Mouse (Mus musculus) forebrain, embryonic 13.5 days (tissue): ENCODE measurements around the gene Coro1b. TPM values are rescaled to one million over a fixed set of nuclear protein-coding genes. Genes with fewer than 3 reads are reported as not detected.

ENCODE experiments used
- ATAC-seq: fragments of 200-750 bp; cut with Nextera tagmentation; 2 replicates; pipeline ENCODE4 v1.8.0; 2017
- H3K27ac ChIP-seq: fragments of 300-500 bp; sonication (generic); 2 replicates; pipeline ENCODE4 v1.5.1; 2015; ENCODE audit warnings: inconsistent platforms, mild to moderate bottlenecking, moderate library complexity
- H3K27me3 ChIP-seq: fragments of 300-500 bp; sonication (generic); 2 replicates; pipeline ENCODE4 v1.6.1; 2015; ENCODE audit warnings: mild to moderate bottlenecking, inconsistent platforms
- H3K36me3 ChIP-seq: fragments of 300-500 bp; sonication (generic); 2 replicates; pipeline ENCODE4 v1.6.1; 2015; ENCODE audit warnings: mild to moderate bottlenecking, inconsistent platforms; ENCODE audit not compliant: poor library complexity, severe bottlenecking
- H3K4me1 ChIP-seq: fragments of 300-500 bp; sonication (generic); 2 replicates; pipeline ENCODE4 v1.6.1; 2015; ENCODE audit warnings: inconsistent platforms
- H3K4me2 ChIP-seq: fragments of 300-500 bp; sonication (generic); 2 replicates; pipeline ENCODE4 v1.6.1; 2015; ENCODE audit warnings: inconsistent platforms, mild to moderate bottlenecking, moderate library complexity
- H3K4me3 ChIP-seq: fragments of 300-500 bp; sonication (generic); 2 replicates; pipeline ENCODE4 v1.5.1; 2015; ENCODE audit warnings: mild to moderate bottlenecking, inconsistent platforms
- H3K9ac ChIP-seq: fragments of 300-500 bp; sonication (generic); 2 replicates; pipeline ENCODE4 v1.6.1; 2015; ENCODE audit warnings: mild to moderate bottlenecking, inconsistent platforms
- H3K9me3 ChIP-seq: fragments of 300-500 bp; sonication (generic); replicated peaks from 2 replicates; pipeline ENCODE4 v1.6.1; 2016; ENCODE audit warnings: inconsistent platforms
- WGBS: fragments of 180-500 bp; shearing (Covaris S2); methylation state at CpG from one replicate; pipeline ENCODE4 v1.1.7; 2015; 5-methylcytosine and 5-hydroxymethylcytosine counted together
- polyA plus RNA-seq: library from polyadenylated mRNA; unstranded; fragments of >200 nt; fragmentation: Nextera tagmentation; extraction: Ambion mirVana; gene quantifications from 2 replicates; pipeline ENCODE4 v1.2.1, GENCODE M21; 2015

The Coro1b gene
- polyA plus RNA-seq, 1 experiment from 2014 or later, result 126 TPM

GRCm38 (mm10) chr19:4169378-4169784, 21.0 kb downstream of the Coro1b start:
- Histone ChIP-seq H3K4me1 (peaks cover 10% of the 10 kb centered on the region), H3K36me3 (no peaks in the 10 kb centered on the region), H3K27ac (peak overlapping the region; percentile 88), H3K27me3 (no peaks in the 10 kb centered on the region), H3K9ac (peak overlapping the region; percentile 83), H3K4me3 (peak overlapping the region; percentile 44), H3K9me3 (no peaks in the 10 kb centered on the region), H3K4me2 (peak overlapping the region; percentile 84)
- under 1% methylated on average over 43 of the region's 43 CpGs for WGBS
- peak; percentile 97 for ATAC-seq

- WGBS, result 7% methylated on average over 26 of the region's 27 CpGs
- peak overlapping the region; percentile 44 for H3K4me3 ChIP-seq
- peaks cover 10% of the 10 kb centered on the region for H3K4me1 ChIP-seq
- peak; percentile 42 for ATAC-seq
- 0 out of 2 replicates have a peak, but pooled peaks cover 3% of the 10 kb centered on the region for H3K27me3 ChIP-seq
- H3K36me3 ChIP-seq, result no peaks in the 10 kb centered on the region
- H3K27ac ChIP-seq, result peak overlapping the region; percentile 88
- peak overlapping the region; percentile 83 for H3K9ac ChIP-seq
- no peaks in the 10 kb centered on the region for H3K9me3 ChIP-seq
- peak overlapping the region; percentile 84 for H3K4me2 ChIP-seq
Observed at GRCm38 (mm10) chr19:4169810-4170209, 21.4 kb downstream of the Coro1b start.

GRCm38 (mm10) chr19:4170723-4171392, 22.4 kb downstream of the Coro1b start:
- Histone ChIP-seq H3K4me2 (no peak overlapping the region), H3K4me1 (peaks cover 19% of the 10 kb centered on the region), H3K9ac (0 out of 2 replicates have a peak overlapping the region, but pooled peaks have one; percentile 31), H3K27ac (no peak overlapping the region), H3K4me3 (no peak overlapping the region), H3K27me3 (0 out of 2 replicates have a peak, but pooled peaks cover 4% of the 10 kb centered on the region), H3K9me3 (no peaks in the 10 kb centered on the region), H3K36me3 (no peaks in the 10 kb centered on the region)
- ATAC-seq, result no peak
- 89% methylated on average over 10 of the region's 10 CpGs for WGBS

- H3K9ac ChIP-seq, result peak overlapping the region; percentile 31; the same call in 1 of the 2 replicates
- 75% methylated on average over 13 of the region's 13 CpGs for WGBS
Observed at GRCm38 (mm10) chr19:4171393-4172290, 23.2 kb downstream of the Coro1b start.

DNA sequence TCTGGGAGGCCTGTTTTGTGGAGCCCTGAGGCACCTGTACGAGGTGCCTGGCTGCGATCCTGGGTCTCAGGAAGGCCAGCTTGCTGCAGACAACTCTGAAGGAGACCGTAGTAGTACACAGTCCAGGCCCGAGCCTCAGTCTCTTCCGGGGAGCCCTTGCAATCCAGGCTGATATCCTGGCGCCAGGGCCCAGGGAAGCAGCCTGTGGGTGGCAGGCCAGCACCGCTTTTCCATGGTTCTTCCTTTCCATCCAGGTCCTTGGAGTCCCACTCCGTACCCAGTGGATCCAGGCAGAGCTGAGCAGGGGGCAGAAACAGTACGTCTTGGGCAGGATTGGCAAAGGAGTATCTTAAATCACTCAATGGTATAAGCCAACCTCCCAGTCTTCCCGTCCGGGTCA, 24.5 kb downstream of the Coro1b start:
- Histone ChIP-seq H3K4me2 (no peak overlapping the region), H3K4me1 (peaks cover 22% of the 10 kb centered on the region), H3K9ac (peak overlapping the region; percentile 2; the same call in 1 of the 2 replicates), H3K9me3 (no peaks in the 10 kb centered on the region), H3K27ac (no peak overlapping the region), H3K36me3 (no peaks in the 10 kb centered on the region), H3K27me3 (0 out of 2 replicates have a peak, but pooled peaks cover 7% of the 10 kb centered on the region), H3K4me3 (no peak overlapping the region)
- no peak for ATAC-seq
- WGBS, result 56% methylated on average over 11 of the region's 11 CpGs

More at GRCm38 (mm10) chr19:4171393-4172290, 23.2 kb downstream of the Coro1b start:
- ATAC-seq, result no peak
- Histone ChIP-seq H3K4me2 (no peak overlapping the region), H3K27me3 (0 out of 2 replicates have a peak, but pooled peaks cover 7% of the 10 kb centered on the region), H3K27ac (no peak overlapping the region), H3K36me3 (no peaks in the 10 kb centered on the region), H3K4me1 (peaks cover 22% of the 10 kb centered on the region), H3K4me3 (no peak overlapping the region), H3K9me3 (no peaks in the 10 kb centered on the region)

GRCm38 (mm10) chr19:4175368-4175947, 27.0 kb downstream of the Coro1b start, which contains the start of gene Carns1:
Carns1 (minus strand) TSS chr19:4175479.
- Histone ChIP-seq H3K9ac (peak within 1 kb of the TSS; percentile 55), H3K4me2 (peak within 1 kb of the TSS; percentile 36), H3K27me3 (0 out of 2 replicates have a peak, but pooled peaks cover 7% of the 10 kb centered on the region), H3K9me3 (no peaks in the 10 kb centered on the region), H3K27ac (no peak within 1 kb of the TSS), H3K4me3 (no peak within 1 kb of the TSS), H3K4me1 (peaks cover 11% of the 10 kb centered on the region), H3K36me3 (no peaks in the 10 kb centered on the region)
- 1% methylated on average over 11 of the region's 11 CpGs for WGBS
- ATAC-seq, result no peak

DNA sequence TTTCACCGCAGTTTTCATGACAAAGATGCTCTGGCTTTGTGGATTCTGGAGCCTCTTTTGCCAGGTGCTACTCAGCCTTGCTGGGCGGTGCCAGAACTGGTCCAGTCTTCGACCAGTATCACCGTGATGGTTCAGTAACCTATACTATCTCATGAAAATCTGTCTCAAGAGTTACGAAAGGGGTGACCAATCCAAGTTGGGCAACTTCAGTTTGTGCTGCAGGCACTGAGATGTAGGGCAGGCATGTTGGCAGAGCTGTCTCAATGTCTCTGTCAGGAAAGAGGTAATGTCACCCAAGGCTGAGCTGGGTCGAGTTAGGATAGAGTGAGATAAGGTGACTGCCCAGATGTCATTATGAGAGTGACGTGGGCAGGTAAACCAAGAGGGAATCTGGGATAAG, 32.0 kb downstream of the Coro1b start:
- H3K9me3 ChIP-seq, result no peaks in the 10 kb centered on the region
- no peak overlapping the region for H3K27ac ChIP-seq
- no peak for ATAC-seq
- no peaks in the 10 kb centered on the region for H3K36me3 ChIP-seq
- no peak overlapping the region for H3K9ac ChIP-seq
- H3K4me1 ChIP-seq, result peaks cover 14% of the 10 kb centered on the region
- 87% methylated on average over 7 of the region's 7 CpGs for WGBS
- H3K27me3 ChIP-seq, result 0 out of 2 replicates have a peak, but pooled peaks cover 4% of the 10 kb centered on the region
- H3K4me3 ChIP-seq, result no peak overlapping the region
- no peak overlapping the region for H3K4me2 ChIP-seq

DNA sequence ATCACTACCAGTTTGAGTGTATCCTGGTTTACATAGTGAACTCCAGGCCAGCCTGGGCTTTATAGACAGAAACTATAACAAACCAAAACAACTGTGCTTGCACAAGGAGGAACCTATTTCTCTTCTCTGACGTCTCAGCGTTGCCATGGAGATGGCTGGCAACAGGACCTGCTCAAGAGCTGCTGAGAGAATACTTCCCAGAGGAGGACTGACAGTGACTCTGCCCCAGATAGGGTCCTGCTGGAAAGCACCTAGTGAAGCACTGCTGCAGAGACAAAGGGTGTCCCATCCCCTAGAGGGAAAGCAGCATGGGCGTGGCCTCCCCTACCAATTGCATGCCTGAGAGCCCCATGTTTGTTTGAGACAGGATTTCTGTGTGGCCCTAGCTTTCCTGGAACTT, 33.5 kb downstream of the Coro1b start:
- Histone ChIP-seq H3K9me3 (no peaks in the 10 kb centered on the region), H3K4me3 (no peak overlapping the region), H3K9ac (0 out of 2 replicates have a peak overlapping the region, but pooled peaks have one; percentile 18), H3K4me1 (peaks cover 7% of the 10 kb centered on the region), H3K4me2 (no peak overlapping the region), H3K36me3 (no peaks in the 10 kb centered on the region), H3K27ac (no peak overlapping the region), H3K27me3 (no peaks in the 10 kb centered on the region)
- ATAC-seq, result no peak
- WGBS, result 42% methylated on average over 3 of the region's 3 CpGs

DNA sequence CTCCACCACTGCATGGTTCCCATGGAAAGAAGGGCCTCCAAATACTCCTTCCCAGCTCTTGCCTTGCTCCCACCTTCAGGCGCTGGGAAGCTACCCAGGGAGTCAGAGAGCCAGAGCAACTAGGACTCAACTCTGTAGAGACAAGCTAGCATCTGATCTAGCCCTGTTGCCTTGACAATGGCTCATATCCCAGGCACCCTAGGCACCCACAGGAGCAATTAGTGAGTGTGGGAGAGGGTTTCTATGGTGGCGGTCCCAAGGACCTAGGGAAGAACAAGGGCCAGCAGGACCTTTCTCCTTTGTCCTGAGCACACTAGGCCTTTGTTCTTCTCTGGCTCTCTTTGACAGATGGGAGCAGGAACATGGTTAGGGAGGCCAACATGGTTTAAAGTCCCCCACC, 35.3 kb downstream of the Coro1b start:
- Histone ChIP-seq H3K9me3 (no peaks in the 10 kb centered on the region), H3K4me2 (no peak overlapping the region), H3K4me1 (peaks cover 7% of the 10 kb centered on the region), H3K9ac (no peak overlapping the region), H3K36me3 (no peaks in the 10 kb centered on the region), H3K27me3 (no peaks in the 10 kb centered on the region), H3K27ac (no peak overlapping the region), H3K4me3 (no peak overlapping the region)
- no peak for ATAC-seq
- WGBS, result 61% methylated on average over 2 of the region's 2 CpGs

GRCm38 (mm10) chr19:4184976-4185975, 36.9 kb downstream of the Coro1b start:
- WGBS, result 65% methylated on average over 15 of the region's 15 CpGs
- peaks cover 7% of the 10 kb centered on the region for H3K4me1 ChIP-seq
- no peak overlapping the region for H3K27ac ChIP-seq
- H3K4me3 ChIP-seq, result no peak overlapping the region
- H3K9ac ChIP-seq, result 0 out of 2 replicates have a peak overlapping the region, but pooled peaks have one; percentile 5
- no peaks in the 10 kb centered on the region for H3K9me3 ChIP-seq
- H3K4me2 ChIP-seq, result no peak overlapping the region
- no peak for ATAC-seq
- H3K36me3 ChIP-seq, result no peaks in the 10 kb centered on the region
- H3K27me3 ChIP-seq, result no peaks in the 10 kb centered on the region

DNA sequence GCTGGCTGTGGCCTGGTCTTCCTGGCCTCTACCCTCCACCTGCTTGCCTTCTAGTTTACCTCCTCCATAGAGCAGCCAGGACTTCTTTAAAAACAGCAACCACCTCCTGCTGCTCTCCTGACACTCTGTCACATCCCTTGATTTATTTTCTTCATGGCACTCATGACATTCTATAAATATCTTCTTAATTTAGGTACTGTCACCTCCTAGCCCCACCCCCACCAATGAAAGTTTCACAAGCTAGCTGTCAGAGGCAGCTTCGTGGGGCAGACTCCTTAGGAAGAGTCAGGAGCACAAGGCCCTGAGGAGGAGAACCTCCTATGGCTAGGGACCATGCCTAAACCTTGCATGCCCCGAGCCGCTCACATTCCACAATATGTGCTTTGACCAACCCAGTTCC, 38.9 kb downstream of the Coro1b start:
- no peak overlapping the region for H3K4me2 ChIP-seq
- ATAC-seq, result no peak
- H3K9ac ChIP-seq, result no peak overlapping the region
- H3K27ac ChIP-seq, result no peak overlapping the region
- 75% methylated on average over 3 of the region's 3 CpGs for WGBS
- no peak overlapping the region for H3K4me3 ChIP-seq
- no peaks in the 10 kb centered on the region for H3K36me3 ChIP-seq
- H3K27me3 ChIP-seq, result no peaks in the 10 kb centered on the region
- no peaks in the 10 kb centered on the region for H3K4me1 ChIP-seq
- no peaks in the 10 kb centered on the region for H3K9me3 ChIP-seq
